Mouse (Mus musculus): ENCODE measurements around the gene Acot1.

DNA sequence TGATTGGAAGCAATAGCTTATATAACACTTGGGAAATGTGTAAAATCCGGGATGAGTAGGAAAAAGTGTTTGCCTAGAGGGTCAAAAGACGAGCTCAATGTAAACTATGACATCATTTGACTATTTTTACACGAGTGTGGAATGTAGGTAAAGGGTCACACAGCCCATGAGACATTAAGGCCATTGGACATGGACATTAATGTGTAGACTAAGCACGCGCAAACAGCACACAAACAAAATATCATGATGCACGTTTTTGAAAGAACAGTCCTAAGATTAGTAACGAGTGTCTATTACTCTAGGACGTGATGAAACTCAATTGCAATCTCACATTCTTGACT, 22.1 kb upstream of the Acot1 start:
- no peak for TF ChIP-seq EP300 (IDR thresholded peaks at IDR 0.05; ENCODE audit: insufficient read depth, low read depth, low read length)
- no peak for TF ChIP-seq CTCF (IDR thresholded peaks at IDR 0.05; ENCODE audit: low read depth, low read length)
